Mouse (Mus musculus) yolk sac, embryonic 10.5 days (tissue): ENCODE measurements around the gene P2rx7.
"Not testable (repeated sequence)": the region's sequence is repeated elsewhere in the genome, so short reads cannot be mapped to it uniquely, and the experiment has no call there.

Source experiments
- DNase-seq: peaks from one replicate; pipeline ENCODE4 v3.0.0-alpha.2; 2017; ENCODE audit warnings: low spot score

The P2rx7 gene

GRCm38 (mm10) chr5:122646050-122646449, 2.3 kb downstream of the P2rx7 start:
- no peak for DNase-seq

DNA sequence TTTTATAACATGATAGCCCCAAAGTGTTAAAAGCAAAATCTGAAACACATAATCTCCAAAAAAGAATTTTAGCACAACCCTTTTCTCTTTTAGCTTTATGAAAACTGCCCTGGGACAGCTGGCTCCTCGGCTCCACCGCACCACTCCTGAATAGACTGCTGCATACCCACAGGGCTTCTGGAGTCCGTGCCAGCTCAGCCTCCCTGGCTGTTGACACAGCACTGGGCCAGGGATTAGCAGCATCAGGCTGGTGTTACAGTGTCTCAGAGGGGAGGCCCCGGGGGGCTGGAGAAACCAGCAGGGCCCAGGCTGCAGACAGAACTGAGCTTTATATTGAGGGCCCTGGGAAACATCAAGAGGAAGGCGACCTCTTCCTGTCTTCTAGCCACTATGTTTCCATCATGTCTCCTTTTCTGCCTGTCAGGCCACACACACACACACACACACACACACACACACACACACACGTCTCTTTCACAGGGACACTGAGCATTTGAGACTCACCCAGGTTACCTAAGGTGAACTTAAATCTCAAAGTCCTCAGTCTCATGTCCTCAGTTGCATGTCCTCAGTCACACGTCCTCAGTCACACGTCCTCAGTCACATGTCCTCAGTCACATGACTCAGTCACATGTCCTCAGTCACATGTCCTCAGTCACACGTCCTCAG, 3.7 kb downstream of the P2rx7 start:
- DNase-seq = no peak

- not testable (repeated sequence) for DNase-seq
Measured at GRCm38 (mm10) chr5:122647952-122648374, 4.3 kb downstream of the P2rx7 start.

DNA sequence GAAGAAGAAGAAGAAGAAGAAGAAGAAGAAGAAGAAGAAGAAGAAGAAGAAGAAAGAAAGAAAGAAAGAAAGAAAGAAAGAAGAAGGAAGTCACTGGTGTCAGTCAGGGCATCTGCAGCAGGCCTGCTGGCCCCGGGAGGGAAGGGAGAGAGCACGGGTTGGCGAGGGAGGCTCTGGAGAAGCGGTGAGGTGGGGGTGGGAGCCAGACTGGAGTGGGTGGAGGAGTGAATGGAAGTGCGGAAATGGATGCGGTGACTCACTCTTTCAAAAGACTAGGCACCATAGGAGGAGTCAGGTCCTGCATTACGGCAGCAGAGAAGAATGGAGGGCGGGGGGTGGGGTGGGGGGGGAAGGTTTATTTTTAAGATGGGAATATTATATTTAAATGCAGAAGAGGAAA, 5.6 kb downstream of the P2rx7 start:
- no peak for DNase-seq

GRCm38 (mm10) chr5:122650100-122650499, 6.4 kb downstream of the P2rx7 start:
- DNase-seq = no peak

DNA sequence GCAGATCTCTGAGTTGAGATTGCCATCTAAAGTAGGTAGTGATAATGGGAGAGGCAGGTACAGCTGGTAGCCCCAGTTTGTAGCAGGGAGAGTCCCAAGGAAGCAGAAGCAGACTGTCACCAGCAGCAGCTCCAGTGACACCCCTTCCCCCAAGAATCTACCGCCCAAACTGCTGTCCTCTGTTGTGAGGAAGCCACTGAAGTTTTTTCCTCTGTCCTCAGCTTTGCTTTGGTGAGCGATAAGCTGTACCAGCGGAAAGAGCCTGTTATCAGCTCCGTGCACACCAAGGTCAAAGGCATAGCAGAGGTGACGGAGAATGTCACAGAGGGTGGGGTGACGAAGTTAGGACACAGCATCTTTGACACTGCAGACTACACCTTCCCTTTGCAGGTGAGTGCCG, 8.8 kb downstream of the P2rx7 start:
- no peak for DNase-seq

- no peak for DNase-seq
Measured at GRCm38 (mm10) chr5:122653112-122653445, 9.4 kb downstream of the P2rx7 start.

DNA sequence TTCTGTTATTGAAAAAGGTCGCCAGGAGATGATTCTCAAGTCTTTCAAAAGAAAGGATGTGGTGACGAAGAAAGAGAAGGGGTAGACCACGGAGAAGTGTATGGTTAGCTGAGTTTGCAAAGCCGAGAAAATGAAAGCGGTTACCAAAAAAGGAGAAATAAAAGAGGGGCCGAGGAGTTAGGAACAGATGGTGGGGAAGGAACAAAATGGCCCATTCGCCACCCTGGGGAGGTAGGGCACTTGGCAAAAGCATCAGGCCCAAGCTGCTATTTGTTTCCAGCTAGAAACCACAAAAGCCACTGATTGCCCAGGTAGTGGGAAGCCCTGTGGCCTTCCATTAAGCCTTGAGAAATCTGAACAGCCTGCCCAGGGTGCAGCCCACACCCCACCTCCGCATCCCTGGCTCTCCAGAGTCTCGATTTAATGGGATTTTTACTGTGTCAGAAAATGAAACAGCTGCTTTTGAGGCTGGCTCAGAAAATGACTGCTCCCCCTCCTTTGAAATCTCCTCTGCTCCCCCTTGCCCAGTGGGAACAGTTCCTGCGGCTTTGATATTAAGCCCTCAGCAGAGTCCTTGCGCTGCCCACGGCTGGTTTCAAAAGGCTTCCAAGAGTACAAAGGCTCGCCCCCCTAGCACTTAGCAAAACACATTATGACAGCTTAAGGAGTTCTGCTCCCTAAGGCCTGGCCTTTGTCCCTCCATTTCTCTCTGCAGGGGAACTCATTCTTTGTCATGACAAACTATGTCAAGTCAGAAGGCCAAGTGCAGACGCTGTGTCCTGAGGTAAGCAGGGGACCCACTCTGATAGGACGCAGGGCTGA, 9.9 kb downstream of the P2rx7 start:
- no peak for DNase-seq

DNA sequence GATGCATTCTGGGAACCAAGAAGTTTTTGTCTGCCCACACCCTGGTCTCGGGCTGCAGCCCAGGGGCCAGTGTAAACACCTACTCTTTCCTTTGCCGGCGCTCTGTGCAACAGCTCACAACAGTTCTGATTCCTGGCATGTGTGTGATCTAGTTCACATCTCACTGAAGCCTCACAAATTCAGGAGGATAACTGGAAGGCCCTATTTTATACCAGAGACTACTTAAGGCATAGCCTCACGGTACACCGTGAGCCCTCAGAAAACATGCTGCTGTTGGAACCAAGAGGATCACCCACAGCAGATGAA, 10.5 kb downstream of the P2rx7 start:
- no peak for DNase-seq

DNA sequence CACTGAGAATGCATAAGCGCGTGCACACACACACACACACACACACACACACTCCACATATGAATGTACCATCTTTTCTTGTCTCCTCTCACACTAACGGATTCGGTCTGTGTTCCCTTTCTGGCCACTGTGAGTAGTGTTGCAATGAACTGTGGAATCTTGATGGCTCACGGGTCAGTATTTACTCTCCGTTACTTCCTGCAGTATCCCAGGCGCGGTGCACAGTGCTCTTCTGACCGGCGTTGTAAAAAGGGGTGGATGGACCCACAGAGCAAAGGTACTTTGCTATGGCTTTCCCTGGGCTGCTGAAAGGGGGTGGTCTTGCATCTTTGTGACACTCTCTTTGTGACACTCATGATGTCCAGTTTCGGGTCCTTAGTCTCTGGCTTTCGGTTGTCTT, 13.1 kb downstream of the P2rx7 start:
- no peak for DNase-seq

DNA sequence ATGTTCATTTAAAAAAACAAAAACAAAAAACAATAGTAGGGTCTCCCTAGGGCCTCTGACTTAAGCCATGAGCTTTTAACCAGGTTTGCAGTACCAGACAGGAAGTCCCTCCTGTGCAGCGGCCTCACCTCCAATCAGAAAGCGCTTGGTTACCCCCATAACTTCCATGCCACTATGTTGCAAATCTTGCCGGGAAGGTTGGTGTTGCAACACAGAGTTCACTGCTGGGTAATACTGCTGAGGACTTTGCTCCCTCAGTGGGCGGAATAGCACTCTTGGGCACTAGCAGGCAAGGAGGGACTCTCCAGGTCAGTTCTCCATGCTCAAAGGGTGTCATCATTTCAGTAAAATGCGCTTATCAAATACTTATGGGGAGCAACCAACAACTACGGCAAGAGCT, 18.8 kb downstream of the P2rx7 start:
- peak; percentile 51 for DNase-seq

DNA sequence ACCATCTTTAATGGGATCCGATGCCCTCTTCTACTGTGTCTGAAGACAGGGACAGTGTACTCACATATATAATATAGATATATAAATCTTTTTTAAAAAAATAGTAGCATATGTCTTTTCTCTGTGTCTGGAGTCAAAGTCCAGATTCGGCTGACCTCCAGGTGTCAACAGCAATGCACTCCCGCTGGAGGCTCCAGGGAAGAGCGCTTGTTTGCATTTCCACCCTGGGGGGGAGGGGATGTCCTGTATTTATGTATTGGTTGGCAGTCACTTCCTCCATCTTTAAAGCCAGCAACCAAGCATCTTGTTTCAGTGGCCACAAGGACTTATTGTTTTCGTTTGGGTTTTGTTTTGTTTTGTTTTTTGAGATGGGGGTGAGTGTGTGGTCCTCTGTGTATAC, 21.3 kb downstream of the P2rx7 start:
- DNase-seq = peak; percentile 77

- DNase-seq = no peak
Measured at GRCm38 (mm10) chr5:122668981-122669897, 25.5 kb downstream of the P2rx7 start.

DNA sequence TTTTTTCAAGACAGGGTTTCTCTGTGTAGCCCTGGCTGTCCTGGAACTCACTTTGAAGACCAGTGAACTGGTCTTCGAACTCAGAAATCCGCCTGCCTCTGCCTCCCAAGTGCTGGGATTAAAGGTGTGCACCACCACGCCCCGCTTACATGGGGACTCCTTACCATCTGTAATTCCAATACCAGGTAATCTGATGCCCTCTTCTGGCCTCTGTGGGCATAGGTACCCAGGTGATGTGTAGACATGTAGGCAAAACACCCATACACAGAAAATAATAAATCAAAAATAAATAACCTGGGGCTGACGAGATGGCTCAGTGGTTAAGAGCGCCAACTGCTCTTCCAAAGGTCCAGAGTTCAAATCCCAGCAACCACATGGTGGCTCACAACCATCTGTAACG, 27.9 kb downstream of the P2rx7 start:
- DNase-seq = not testable (repeated sequence)

GRCm38 (mm10) chr5:122672298-122672697, 28.6 kb downstream of the P2rx7 start:
- DNase-seq = no peak

DNA sequence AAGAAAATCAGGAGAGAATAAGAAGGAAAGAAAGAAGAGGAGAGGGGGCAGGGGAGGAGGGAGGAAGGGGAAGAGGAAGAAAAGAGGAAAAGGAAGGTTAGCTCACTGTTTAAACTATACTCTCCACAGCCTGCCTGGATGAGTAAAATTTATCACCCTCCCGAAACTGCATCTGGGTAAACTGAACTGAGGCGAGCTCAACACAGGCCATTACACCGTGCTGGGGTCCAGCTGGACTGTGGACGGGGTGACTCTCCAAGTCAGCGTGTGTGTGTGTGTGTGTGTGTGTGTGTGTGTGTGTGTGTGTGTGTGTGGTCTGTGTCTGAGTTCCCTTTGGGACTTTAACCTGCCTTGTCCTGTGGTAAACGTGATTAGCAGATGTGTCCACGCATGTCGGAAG, 32.3 kb downstream of the P2rx7 start:
- DNase-seq = no peak

GRCm38 (mm10) chr5:122677983-122678382, 34.3 kb downstream of the P2rx7 start:
- DNase-seq = no peak

DNA sequence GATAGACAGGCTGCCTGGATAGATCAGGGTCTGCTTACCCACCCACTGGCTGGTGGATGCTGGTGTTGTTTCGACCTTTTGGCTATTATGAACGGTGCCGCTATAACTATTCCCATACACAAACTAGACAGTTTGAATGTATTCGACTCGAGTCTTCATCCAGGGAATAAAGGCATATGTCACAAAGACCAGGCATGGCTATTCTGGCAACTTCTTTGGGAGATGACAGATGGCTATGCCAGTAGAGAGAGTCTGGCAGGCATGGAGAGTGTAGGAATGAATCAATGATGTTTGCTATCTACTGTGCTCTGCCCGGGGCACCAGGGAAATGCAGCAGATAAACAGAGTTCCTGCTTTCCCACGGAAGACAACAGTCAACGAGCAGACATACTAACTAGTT, 36.2 kb downstream of the P2rx7 start:
- DNase-seq = no peak

DNA sequence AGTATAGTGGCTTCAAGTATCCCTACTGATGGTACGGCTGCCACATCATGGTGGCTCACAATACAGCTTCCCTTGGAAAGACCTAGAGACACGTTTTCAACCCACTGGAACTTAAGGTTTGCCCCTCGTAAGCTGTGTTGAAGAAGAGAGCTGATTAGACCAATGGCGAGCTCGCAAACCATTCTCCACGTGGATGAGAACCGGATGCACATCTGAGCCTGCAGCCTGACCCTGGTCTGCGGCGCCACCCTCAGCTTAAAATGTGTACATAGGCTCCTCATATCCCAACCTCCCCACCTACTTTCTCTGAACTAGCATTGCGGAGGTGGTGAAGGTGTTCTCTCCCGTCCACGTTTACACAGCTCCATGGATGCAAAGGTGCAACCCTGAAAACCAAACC, 37.6 kb downstream of the P2rx7 start:
- DNase-seq = no peak

DNA sequence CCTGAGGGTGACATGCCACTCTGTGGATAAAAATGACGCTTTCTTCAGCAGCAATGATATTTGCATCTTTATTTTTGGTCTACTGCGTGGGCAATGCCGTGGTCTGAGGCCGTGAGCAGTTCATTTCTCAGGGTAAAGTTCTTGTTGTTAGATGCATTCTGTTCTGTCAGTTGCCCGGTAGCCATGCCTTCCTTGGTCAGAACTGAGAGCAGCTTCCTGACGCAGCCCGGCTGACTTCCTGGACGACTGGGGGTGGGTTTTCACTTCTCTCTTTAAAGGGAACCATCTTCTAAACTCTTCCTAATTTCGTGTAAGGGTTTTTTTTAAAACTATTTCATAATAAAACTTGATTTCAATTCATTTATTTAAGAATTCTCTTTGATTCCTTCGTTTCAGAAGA, 40.2 kb downstream of the P2rx7 start:
- no peak for DNase-seq

DNA sequence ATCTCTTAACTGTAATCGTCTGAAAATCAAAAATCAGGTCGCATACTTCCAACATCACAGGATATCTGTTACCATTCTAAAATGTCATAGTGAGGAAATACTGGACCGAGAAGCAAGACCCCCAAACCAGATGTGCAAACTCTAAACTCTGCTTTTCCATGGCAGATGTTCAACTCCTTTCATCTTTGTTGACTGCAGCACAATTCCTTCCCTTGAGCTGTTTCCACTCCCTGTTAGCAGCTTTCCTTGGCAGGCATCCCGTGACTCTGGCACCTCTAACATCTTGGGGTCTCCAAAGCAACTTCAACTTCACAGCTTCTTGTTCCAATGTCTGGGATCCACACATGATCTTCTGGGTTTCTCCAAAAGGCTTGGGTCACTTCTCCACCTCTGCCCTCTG, 43.7 kb downstream of the P2rx7 start:
- no peak for DNase-seq

DNA sequence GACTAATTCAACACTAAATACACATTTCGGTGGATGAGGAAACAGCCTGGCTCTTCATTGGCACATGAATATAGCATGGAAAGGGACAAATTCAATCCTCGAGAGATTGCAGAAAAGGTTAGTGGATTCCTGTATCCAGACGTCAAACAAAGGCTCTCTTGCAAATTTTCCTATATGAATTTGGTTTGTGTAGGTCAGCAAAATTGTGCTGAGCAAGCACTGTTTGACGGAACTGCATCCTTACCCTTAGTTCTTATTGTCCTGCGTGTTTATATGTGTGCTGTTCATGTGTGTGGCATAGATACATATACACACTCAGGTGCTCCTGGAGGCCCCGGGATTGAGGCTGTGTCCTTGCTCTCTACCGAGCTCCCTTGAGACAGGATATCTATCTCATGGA, 45.4 kb downstream of the P2rx7 start:
- no peak for DNase-seq

- peak; percentile 84 for DNase-seq
Measured at GRCm38 (mm10) chr5:122690486-122690885, 46.8 kb downstream of the P2rx7 start.
